Comparison of ENCODE assay signal across 7 mouse cellular contexts in the genomic region with DNA sequence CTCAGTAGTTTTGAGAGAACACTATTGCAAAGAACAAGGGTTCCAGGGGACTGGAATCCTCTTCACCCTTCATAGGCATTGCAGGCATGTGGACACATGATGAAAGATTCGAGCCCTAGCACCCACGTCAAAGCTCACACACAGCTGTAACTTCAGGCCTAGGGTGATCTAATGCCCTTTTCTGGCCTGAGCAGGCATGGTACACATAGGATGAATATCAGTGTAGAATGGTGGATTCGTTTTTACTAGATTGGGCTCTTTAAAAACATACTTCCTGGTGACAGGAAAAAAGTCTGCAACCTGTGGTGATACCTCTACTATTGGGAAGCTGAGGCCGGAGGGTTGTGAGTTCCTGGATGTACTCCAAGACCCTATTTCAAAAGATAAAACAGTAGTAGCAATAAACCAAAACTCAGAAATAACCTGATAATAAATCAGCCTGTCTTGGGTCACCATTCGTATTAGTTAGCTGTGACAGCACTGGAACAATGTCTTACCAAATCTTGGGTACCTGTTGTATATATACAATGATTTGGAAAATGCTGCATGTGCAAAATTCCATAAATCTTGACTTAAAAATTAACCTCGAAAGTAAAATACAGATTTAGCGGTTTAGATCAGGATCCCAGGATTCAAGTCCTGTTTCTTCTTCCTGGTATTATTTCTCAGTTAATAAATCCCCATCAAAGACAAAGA. TPM values are rescaled to one million over a fixed set of nuclear protein-coding genes. Genes with fewer than 3 reads are reported as not detected.
DNase-seq lines count a peak whose midpoint lies in the region; ATAC-seq lines count a peak whose summit lies in the region.

No protein-coding gene starts in this region.

- H3K9ac ChIP-seq in lung, embryonic 16.5 days (ENCODE audit: low read length) = peak overlapping the region; percentile 84
- H3K9ac ChIP-seq in embryonic facial prominence, embryonic 15.5 days = peak overlapping the region; percentile 57; the same call in 1 of the 2 replicates
- H3K9ac ChIP-seq in limb, embryonic 13.5 days = peak overlapping the region; percentile 83
- H3K9ac ChIP-seq in stomach, embryonic 15.5 days = peak overlapping the region; percentile 68; the same call in 1 of the 2 replicates

- H3K4me1 ChIP-seq in lung, embryonic 16.5 days (replicated peaks; ENCODE audit: control insufficient read depth, insufficient read depth, low read length) = no peaks in the 10 kb centered on the region; the same call in 1 of the 2 replicates
- H3K4me1 ChIP-seq in embryonic facial prominence, embryonic 15.5 days = peaks cover 13% of the 10 kb centered on the region; the same call in 1 of the 2 replicates
- H3K4me1 ChIP-seq in limb, embryonic 13.5 days = peaks cover 12% of the 10 kb centered on the region
- H3K4me1 ChIP-seq in stomach, embryonic 15.5 days = peaks cover 6% of the 10 kb centered on the region; the same call in 1 of the 2 replicates

- H3K36me3 ChIP-seq in lung, embryonic 16.5 days (ENCODE audit: control insufficient read depth, insufficient read depth, low read length) = peaks cover 13% of the 10 kb centered on the region
- H3K36me3 ChIP-seq in embryonic facial prominence, embryonic 15.5 days = peaks cover 15% of the 10 kb centered on the region
- H3K36me3 ChIP-seq in limb, embryonic 13.5 days = peaks cover 22% of the 10 kb centered on the region
- peaks cover 4% of the 10 kb centered on the region; the same call in 1 of the 2 replicates for H3K36me3 ChIP-seq in stomach, embryonic 15.5 days

- WGBS in lung, embryonic 16.5 days = 22% methylated on average over 7 of the region's 7 CpGs
- WGBS in embryonic facial prominence, embryonic 15.5 days = 27% methylated on average over 7 of the region's 7 CpGs
- 31% methylated on average over 7 of the region's 7 CpGs for WGBS in limb, embryonic 13.5 days
- 21% methylated on average over 7 of the region's 7 CpGs for WGBS in stomach, embryonic 15.5 days

- no peaks in the 10 kb centered on the region for H3K9me3 ChIP-seq in lung, embryonic 16.5 days (ENCODE audit: control insufficient read depth, low read length)
- no peaks in the 10 kb centered on the region for H3K9me3 ChIP-seq in embryonic facial prominence, embryonic 15.5 days (replicated peaks)
- H3K9me3 ChIP-seq in limb, embryonic 13.5 days = no peaks in the 10 kb centered on the region
- H3K9me3 ChIP-seq in stomach, embryonic 15.5 days = no peaks in the 10 kb centered on the region

- no peak for ATAC-seq in lung, embryonic 16.5 days (ENCODE audit: low read depth)
- no peak for ATAC-seq in embryonic facial prominence, embryonic 15.5 days (ENCODE audit: insufficient number of reproducible peaks, low FRiP score, low TSS enrichment, low read depth)
- no peak for ATAC-seq in limb, embryonic 13.5 days (ENCODE audit: low FRiP score, low read depth)
- no peak for ATAC-seq in stomach, embryonic 15.5 days (ENCODE audit: insufficient read depth, low FRiP score, low read depth)
- no peak for ATAC-seq in cerebellum, adult (ENCODE audit: insufficient number of reproducible peaks, low FRiP score, low TSS enrichment)

- H3K27ac ChIP-seq in lung, embryonic 16.5 days (ENCODE audit: low read length) = peak overlapping the region; percentile 86; the same call in 1 of the 2 replicates
- peak overlapping the region; percentile 95 for H3K27ac ChIP-seq in embryonic facial prominence, embryonic 15.5 days (replicated peaks)
- peak overlapping the region; percentile 92; the same call in 1 of the 2 replicates for H3K27ac ChIP-seq in limb, embryonic 13.5 days
- H3K27ac ChIP-seq in stomach, embryonic 15.5 days = peak overlapping the region; percentile 93; the same call in 1 of the 2 replicates

- H3K4me2 ChIP-seq in lung, embryonic 16.5 days (ENCODE audit: low read depth, low read length) = peak overlapping the region; percentile 64
- peak overlapping the region; percentile 59 for H3K4me2 ChIP-seq in embryonic facial prominence, embryonic 15.5 days (replicated peaks)
- peak overlapping the region; percentile 70 for H3K4me2 ChIP-seq in limb, embryonic 13.5 days (replicated peaks)
- peak overlapping the region; percentile 82 for H3K4me2 ChIP-seq in stomach, embryonic 15.5 days

- H3K27me3 ChIP-seq in lung, embryonic 16.5 days (ENCODE audit: control insufficient read depth, insufficient read depth, low read depth, low read length) = no peaks in the 10 kb centered on the region
- no peaks in the 10 kb centered on the region for H3K27me3 ChIP-seq in embryonic facial prominence, embryonic 15.5 days
- H3K27me3 ChIP-seq in limb, embryonic 13.5 days = peaks cover 9% of the 10 kb centered on the region
- no peaks in the 10 kb centered on the region for H3K27me3 ChIP-seq in stomach, embryonic 15.5 days (replicated peaks)

- no peak for DNase-seq in lung, postnatal 14 days
- no peak for DNase-seq in adrenal gland, postnatal 25 days

- H3K4me3 ChIP-seq in lung, embryonic 16.5 days (ENCODE audit: low read length) = peak overlapping the region; percentile 81
- H3K4me3 ChIP-seq in embryonic facial prominence, embryonic 15.5 days (replicated peaks) = peak overlapping the region; percentile 67
- H3K4me3 ChIP-seq in limb, embryonic 13.5 days = peak overlapping the region; percentile 75
- peak overlapping the region; percentile 88 for H3K4me3 ChIP-seq in stomach, embryonic 15.5 days (replicated peaks)

RNA-seq across cellular contexts. Expression of gene Tmem126a, which starts 0.7 kb away (rescaled TPM):
- 86.0 and 94.1 TPM in 2 replicates for polyA plus RNA-seq in lung, embryonic 16.5 days (2015; fragmentation: Nextera tagmentation; extraction: Ambion mirVana)
- 84.9 and 87.6 TPM in 2 replicates for polyA plus RNA-seq in embryonic facial prominence, embryonic 15.5 days (2015; fragmentation: Nextera tagmentation; extraction: Ambion mirVana)
- 108 and 111 TPM in 2 replicates for polyA plus RNA-seq in limb, embryonic 13.5 days (2015; fragmentation: Nextera tagmentation; extraction: Ambion mirVana)
- polyA plus RNA-seq in stomach, embryonic 15.5 days (2015; fragmentation: Nextera tagmentation; extraction: Ambion mirVana) = 111 and 122 TPM in 2 replicates
- 52.9 and 53.1 TPM in 2 replicates for total RNA-seq in adrenal gland, postnatal 25 days (2021)

RNA-seq across cellular contexts. Expression of gene Crebzf, which starts 13.8 kb away (rescaled TPM):
- polyA plus RNA-seq in lung, embryonic 16.5 days (2015; fragmentation: Nextera tagmentation; extraction: Ambion mirVana) = 15.6 and 16.2 TPM in 2 replicates
- 36.4 and 38.9 TPM in 2 replicates for polyA plus RNA-seq in embryonic facial prominence, embryonic 15.5 days (2015; fragmentation: Nextera tagmentation; extraction: Ambion mirVana)
- 35.3 and 37.2 TPM in 2 replicates for polyA plus RNA-seq in limb, embryonic 13.5 days (2015; fragmentation: Nextera tagmentation; extraction: Ambion mirVana)
- 36.4 and 38.7 TPM in 2 replicates for polyA plus RNA-seq in stomach, embryonic 15.5 days (2015; fragmentation: Nextera tagmentation; extraction: Ambion mirVana)
- 91.1 and 91.6 TPM in 2 replicates for total RNA-seq in adrenal gland, postnatal 25 days (2021)

RNA-seq across cellular contexts. Expression of gene Tmem126b, which starts 19.5 kb away (rescaled TPM):
- 33.9 and 34.5 TPM in 2 replicates for polyA plus RNA-seq in lung, embryonic 16.5 days (2015; fragmentation: Nextera tagmentation; extraction: Ambion mirVana)
- polyA plus RNA-seq in embryonic facial prominence, embryonic 15.5 days (2015; fragmentation: Nextera tagmentation; extraction: Ambion mirVana) = 32.8 and 36.9 TPM in 2 replicates
- 39.0 and 41.2 TPM in 2 replicates for polyA plus RNA-seq in limb, embryonic 13.5 days (2015; fragmentation: Nextera tagmentation; extraction: Ambion mirVana)
- 31.6 and 32.8 TPM in 2 replicates for polyA plus RNA-seq in stomach, embryonic 15.5 days (2015; fragmentation: Nextera tagmentation; extraction: Ambion mirVana)
- total RNA-seq in adrenal gland, postnatal 25 days (2021) = 23.2 and 23.6 TPM in 2 replicates

RNA-seq across cellular contexts. Expression of gene Dlg2, which starts 20.2 kb away (rescaled TPM):
- polyA plus RNA-seq in lung, embryonic 16.5 days (2015; fragmentation: Nextera tagmentation; extraction: Ambion mirVana) = 1.1 and 1.2 TPM in 2 replicates
- 6.1 and 7.2 TPM in 2 replicates for polyA plus RNA-seq in embryonic facial prominence, embryonic 15.5 days (2015; fragmentation: Nextera tagmentation; extraction: Ambion mirVana)
- 4.2 and 4.7 TPM in 2 replicates for polyA plus RNA-seq in limb, embryonic 13.5 days (2015; fragmentation: Nextera tagmentation; extraction: Ambion mirVana)
- 4.1 and 5.3 TPM in 2 replicates for polyA plus RNA-seq in stomach, embryonic 15.5 days (2015; fragmentation: Nextera tagmentation; extraction: Ambion mirVana)
- total RNA-seq in adrenal gland, postnatal 25 days (2021) = 128 and 148 TPM in 2 replicates

RNA-seq across cellular contexts. Expression of gene Ccdc89, which starts 29.9 kb away (rescaled TPM):
- polyA plus RNA-seq in lung, embryonic 16.5 days (2015; fragmentation: Nextera tagmentation; extraction: Ambion mirVana) = 2.1 TPM in 2 replicates
- 2.0 and 3.5 TPM in 2 replicates for polyA plus RNA-seq in embryonic facial prominence, embryonic 15.5 days (2015; fragmentation: Nextera tagmentation; extraction: Ambion mirVana)
- 1.9 and 2.0 TPM in 2 replicates for polyA plus RNA-seq in limb, embryonic 13.5 days (2015; fragmentation: Nextera tagmentation; extraction: Ambion mirVana)
- 1.3 and 1.5 TPM in 2 replicates for polyA plus RNA-seq in stomach, embryonic 15.5 days (2015; fragmentation: Nextera tagmentation; extraction: Ambion mirVana)
- 0.57 and 1.1 TPM in 2 replicates for total RNA-seq in adrenal gland, postnatal 25 days (2021)
